Mouse (Mus musculus) heart, embryonic 13.5 days (tissue): ENCODE data around the gene P2rx7. TPM values are rescaled to one million over a fixed set of nuclear protein-coding genes. Genes with fewer than 3 reads are reported as not detected.

Experiments used
- ATAC-seq: fragments of 200-750 bp; cut with Nextera tagmentation; 2 replicates; pipeline ENCODE4 v1.8.0; 2017; ENCODE audit warnings: moderate TSS enrichment; ENCODE audit not compliant: insufficient number of reproducible peaks, low FRiP score, low TSS enrichment; ENCODE audit errors: extremely low read depth
- H3K27ac ChIP-seq: fragments of 300-500 bp; sonication (generic); replicated peaks from 2 replicates; pipeline ENCODE4 v1.5.1; 2015; ENCODE audit warnings: moderate library complexity, mild to moderate bottlenecking, inconsistent platforms
- H3K27me3 ChIP-seq: fragments of 300-500 bp; sonication (generic); replicated peaks from 2 replicates; pipeline ENCODE4 v1.6.1; 2015; ENCODE audit warnings: mild to moderate bottlenecking, inconsistent platforms
- H3K36me3 ChIP-seq: fragments of 300-500 bp; sonication (generic); 2 replicates; pipeline ENCODE4 v1.6.1; 2015; ENCODE audit warnings: mild to moderate bottlenecking, inconsistent platforms
- H3K4me1 ChIP-seq: fragments of 300-500 bp; sonication (generic); 2 replicates; pipeline ENCODE4 v1.6.1; 2015; ENCODE audit warnings: inconsistent platforms
- H3K4me2 ChIP-seq: fragments of 300-500 bp; sonication (generic); 2 replicates; pipeline ENCODE4 v1.6.1; 2015; ENCODE audit warnings: inconsistent platforms, mild to moderate bottlenecking, moderate library complexity
- H3K4me3 ChIP-seq: fragments of 300-500 bp; sonication (generic); 2 replicates; pipeline ENCODE4 v1.5.1; 2015; ENCODE audit warnings: moderate library complexity, mild to moderate bottlenecking, inconsistent platforms
- H3K9ac ChIP-seq: fragments of 300-500 bp; sonication (generic); 2 replicates; pipeline ENCODE4 v1.6.1; 2015; ENCODE audit warnings: inconsistent platforms, mild to moderate bottlenecking, moderate library complexity
- H3K9me3 ChIP-seq: fragments of 300-500 bp; sonication (generic); 2 replicates; pipeline ENCODE4 v1.6.1; 2016; ENCODE audit warnings: inconsistent platforms
- WGBS: fragments of 180-500 bp; shearing (Covaris S2); methylation state at CpG from one replicate; pipeline ENCODE4 v1.1.7; 2015; ENCODE audit warnings: mixed read lengths; 5-methylcytosine and 5-hydroxymethylcytosine counted together
- polyA plus RNA-seq: library from polyadenylated mRNA; unstranded; fragments of >200 nt; fragmentation: Nextera tagmentation; extraction: Ambion mirVana; gene quantifications from 2 replicates; pipeline ENCODE4 v1.2.1, GENCODE M21; 2015

The P2rx7 gene
- polyA plus RNA-seq, 1 experiment from 2014 or later: 1.6 TPM

DNA sequence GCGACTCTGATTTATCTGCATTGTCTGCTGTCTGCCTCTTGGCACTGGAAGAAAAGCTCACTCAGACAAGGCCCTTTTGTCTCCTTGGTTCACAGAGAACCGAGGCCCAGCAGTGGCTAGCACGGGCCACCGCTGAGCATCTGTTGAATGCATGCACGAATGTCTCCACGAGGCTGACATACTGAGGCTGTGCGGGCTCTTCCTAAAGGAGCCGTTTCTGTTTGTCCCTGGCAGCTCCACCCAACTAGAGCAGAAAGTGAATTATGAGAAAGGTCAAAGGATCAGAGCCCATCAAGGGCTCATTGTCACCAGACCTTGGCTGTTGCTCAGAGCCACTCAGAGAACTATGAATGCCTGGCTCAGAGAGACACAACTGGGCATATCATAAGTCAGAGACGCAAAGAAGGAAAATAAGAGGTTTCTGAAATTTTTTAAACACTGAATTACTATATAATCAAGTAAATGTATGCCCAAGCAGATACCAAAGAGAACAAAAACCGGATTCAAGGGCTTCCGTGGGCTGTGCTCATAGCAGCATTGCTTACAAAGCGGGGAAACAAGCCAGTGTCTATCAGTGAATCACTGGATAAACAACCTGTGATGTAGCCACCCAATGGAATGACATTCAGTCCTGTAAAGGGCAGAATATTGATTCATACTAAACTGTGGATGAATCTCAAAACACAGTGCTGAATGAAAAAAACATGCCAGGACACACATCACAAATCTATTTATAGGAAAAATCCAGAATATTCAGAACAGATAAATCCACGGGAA lies 49.9 kb downstream of the P2rx7 start:
- WGBS: 46% methylated on average over 13 of the region's 13 CpGs
- Histone ChIP-seq H3K4me2 (no peak overlapping the region), H3K9me3 (no peaks in the 10 kb centered on the region), H3K27me3 (no peaks in the 10 kb centered on the region), H3K36me3 (no peaks in the 10 kb centered on the region), H3K4me1 (peaks cover 19% of the 10 kb centered on the region), H3K27ac (peak overlapping the region; percentile 20; the same call in 1 of the 2 replicates), H3K4me3 (no peak overlapping the region), H3K9ac (no peak overlapping the region)
- ATAC-seq: no peak

GRCm38 (mm10) chr5:122695516-122695915 lies 51.8 kb downstream of the P2rx7 start:
- WGBS: 77% methylated on average over 8 of the region's 8 CpGs

DNA sequence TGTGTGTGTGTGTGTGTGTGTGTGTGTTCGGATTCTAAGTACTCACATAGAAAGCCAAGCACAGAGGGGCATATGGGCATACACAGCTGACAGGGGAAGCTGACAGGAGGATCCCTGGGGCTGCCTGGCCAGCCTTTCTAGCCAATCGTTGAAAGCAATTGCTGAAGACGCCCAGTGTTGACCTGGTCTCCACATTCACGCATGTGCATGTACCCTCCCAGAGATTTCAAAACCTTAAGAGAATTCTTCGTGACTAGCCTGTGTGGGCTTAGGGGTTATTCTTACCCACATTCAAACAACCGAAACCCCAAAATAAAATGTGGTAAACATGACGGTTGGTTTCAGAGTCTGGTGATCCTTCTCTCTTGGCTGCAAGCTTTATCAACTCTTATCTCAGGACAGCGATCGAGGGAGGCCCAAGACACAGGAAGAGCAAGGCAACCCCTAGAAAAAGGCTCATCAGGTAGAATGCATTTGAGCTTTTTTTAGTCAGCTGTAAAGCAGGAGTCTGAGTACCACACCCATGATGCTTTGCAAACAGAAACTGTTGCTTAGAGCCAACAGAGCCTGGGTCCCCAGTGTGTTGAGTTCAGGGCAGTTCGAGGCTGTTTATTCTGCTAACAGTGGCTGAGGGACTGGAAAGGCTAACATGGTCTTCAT lies 54.5 kb downstream of the P2rx7 start:
- WGBS: 59% methylated on average over 10 of the region's 10 CpGs
- Histone ChIP-seq H3K27me3 (no peaks in the 10 kb centered on the region), H3K27ac (no peak overlapping the region), H3K4me1 (peaks cover 32% of the 10 kb centered on the region), H3K4me2 (no peak overlapping the region), H3K9ac (no peak overlapping the region), H3K4me3 (no peak overlapping the region), H3K36me3 (no peaks in the 10 kb centered on the region), H3K9me3 (no peaks in the 10 kb centered on the region)
- no peak for ATAC-seq

More at GRCm38 (mm10) chr5:122695516-122695915, 51.8 kb downstream of the P2rx7 start:
- no peak overlapping the region for H3K27ac ChIP-seq
- no peaks in the 10 kb centered on the region for H3K9me3 ChIP-seq
- H3K4me2 ChIP-seq: no peak overlapping the region
- no peaks in the 10 kb centered on the region for H3K36me3 ChIP-seq
- H3K27me3 ChIP-seq: no peaks in the 10 kb centered on the region
- no peak for ATAC-seq
- H3K4me3 ChIP-seq: no peak overlapping the region
- H3K9ac ChIP-seq: no peak overlapping the region
- H3K4me1 ChIP-seq: peaks cover 26% of the 10 kb centered on the region

DNA sequence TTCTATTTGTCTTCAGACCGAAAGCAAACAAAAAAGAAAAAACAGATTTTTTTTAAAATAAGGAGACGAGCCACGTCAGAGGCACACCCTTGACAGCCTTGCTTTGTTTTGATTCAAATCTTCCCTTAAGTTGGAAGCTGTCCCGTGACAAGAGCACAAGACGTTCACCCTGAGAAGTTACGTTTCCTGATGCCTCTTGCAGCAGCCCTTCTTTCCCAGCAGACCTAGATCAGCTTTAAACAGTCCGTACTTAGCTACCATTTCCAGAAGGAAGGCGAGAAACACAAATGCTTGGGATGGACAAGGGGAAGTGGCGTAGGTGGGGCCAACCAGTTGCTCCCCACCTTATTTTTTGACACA lies 55.0 kb downstream of the P2rx7 start:
- Histone ChIP-seq H3K9me3 (no peaks in the 10 kb centered on the region), H3K4me2 (no peak overlapping the region), H3K4me1 (peaks cover 27% of the 10 kb centered on the region), H3K4me3 (no peak overlapping the region), H3K27me3 (no peaks in the 10 kb centered on the region), H3K27ac (no peak overlapping the region), H3K9ac (no peak overlapping the region), H3K36me3 (no peaks in the 10 kb centered on the region)
- ATAC-seq: no peak
- WGBS: 62% methylated on average over 9 of the region's 9 CpGs

- H3K27ac ChIP-seq: no peak overlapping the region
- H3K9me3 ChIP-seq: no peaks in the 10 kb centered on the region
- no peak for ATAC-seq
- no peak overlapping the region for H3K9ac ChIP-seq
- peaks cover 25% of the 10 kb centered on the region for H3K4me1 ChIP-seq
- H3K36me3 ChIP-seq: no peaks in the 10 kb centered on the region
- H3K4me3 ChIP-seq: no peak overlapping the region
- no peaks in the 10 kb centered on the region for H3K27me3 ChIP-seq
- H3K4me2 ChIP-seq: no peak overlapping the region
- 66% methylated on average over 12 of the region's 12 CpGs for WGBS
Measured at GRCm38 (mm10) chr5:122700109-122700836, 56.6 kb downstream of the P2rx7 start.

DNA sequence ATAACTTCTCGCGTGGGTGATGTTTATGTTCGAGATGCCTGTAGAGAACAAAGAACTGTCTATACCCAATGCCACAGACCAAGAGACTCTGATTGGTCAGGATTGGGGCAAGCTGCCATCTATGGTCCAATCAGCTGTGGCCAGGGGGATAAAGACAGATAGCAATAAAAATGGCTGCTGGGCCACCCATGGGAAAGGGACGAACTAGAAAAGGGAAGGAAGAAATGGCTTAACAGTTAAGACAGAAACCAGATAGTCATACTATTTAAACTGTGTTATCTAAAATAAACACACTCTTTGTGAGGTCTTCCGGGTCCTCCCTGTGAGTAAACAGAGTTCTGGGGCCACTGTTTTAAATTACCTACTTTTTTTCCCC lies 57.1 kb downstream of the P2rx7 start:
- WGBS: 39% methylated on average over 5 of the region's 5 CpGs
- ATAC-seq: no peak

DNA sequence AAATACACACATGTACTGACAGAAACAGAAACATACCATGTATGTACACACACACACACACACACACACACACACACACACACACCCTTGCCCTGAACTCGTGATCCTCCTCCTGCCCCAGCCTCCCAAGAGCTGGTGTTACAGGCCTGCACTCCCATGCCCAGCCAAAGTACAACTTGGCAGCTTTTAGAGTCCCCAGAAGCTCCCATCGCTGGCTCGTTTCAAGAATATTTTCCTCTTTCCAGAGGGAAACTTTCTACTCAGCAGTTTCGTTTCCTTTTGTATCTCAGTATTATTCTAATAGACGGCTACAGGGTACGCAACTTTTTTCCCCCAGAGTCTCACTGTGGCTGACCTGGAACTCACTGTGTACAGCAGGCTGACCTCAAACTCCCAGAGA lies 58.4 kb downstream of the P2rx7 start:
- Histone ChIP-seq H3K4me3 (no peak overlapping the region), H3K27me3 (no peaks in the 10 kb centered on the region), H3K4me1 (peaks cover 31% of the 10 kb centered on the region), H3K4me2 (no peak overlapping the region), H3K9me3 (no peaks in the 10 kb centered on the region), H3K27ac (no peak overlapping the region), H3K9ac (no peak overlapping the region), H3K36me3 (no peaks in the 10 kb centered on the region)
- no peak for ATAC-seq
- WGBS: 66% methylated on average over 6 of the region's 6 CpGs

More for the DNA sequence above, 57.1 kb downstream of the P2rx7 start:
- Histone ChIP-seq H3K27me3 (no peaks in the 10 kb centered on the region), H3K9me3 (no peaks in the 10 kb centered on the region), H3K4me2 (no peak overlapping the region), H3K4me1 (peaks cover 25% of the 10 kb centered on the region), H3K4me3 (no peak overlapping the region), H3K9ac (no peak overlapping the region), H3K36me3 (no peaks in the 10 kb centered on the region), H3K27ac (no peak overlapping the region)

- no peak overlapping the region for H3K4me2 ChIP-seq
- no peak overlapping the region for H3K9ac ChIP-seq
- no peaks in the 10 kb centered on the region for H3K27me3 ChIP-seq
- no peaks in the 10 kb centered on the region for H3K9me3 ChIP-seq
- no peak for ATAC-seq
- H3K27ac ChIP-seq: no peak overlapping the region
- WGBS: 80% methylated on average over 2 of the region's 2 CpGs
- H3K4me1 ChIP-seq: peaks cover 34% of the 10 kb centered on the region
- H3K36me3 ChIP-seq: no peaks in the 10 kb centered on the region
- no peak overlapping the region for H3K4me3 ChIP-seq
Measured at GRCm38 (mm10) chr5:122703574-122703973, 59.9 kb downstream of the P2rx7 start.

DNA sequence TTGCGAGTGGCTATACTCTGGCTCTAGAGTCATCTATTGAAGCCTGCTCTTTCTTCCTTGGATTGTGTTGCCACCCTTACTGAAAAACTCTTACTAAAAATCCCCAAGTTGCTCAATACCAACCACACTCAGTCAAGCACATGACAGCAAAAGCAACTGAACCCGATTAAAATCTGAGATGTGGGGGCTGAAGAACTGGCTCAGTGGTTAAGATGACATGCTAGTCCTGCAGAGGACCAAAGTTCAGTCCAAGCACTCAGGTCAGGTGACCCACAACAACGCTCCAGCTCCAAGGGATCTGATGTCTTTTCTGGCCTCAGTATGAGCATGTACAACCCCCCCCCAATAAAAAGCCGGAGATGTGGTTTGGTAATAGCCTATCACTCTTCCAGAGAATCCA lies 60.9 kb downstream of the P2rx7 start:
- Histone ChIP-seq H3K9ac (no peak overlapping the region), H3K27me3 (no peaks in the 10 kb centered on the region), H3K36me3 (no peaks in the 10 kb centered on the region), H3K4me1 (peaks cover 37% of the 10 kb centered on the region), H3K27ac (no peak overlapping the region), H3K9me3 (no peaks in the 10 kb centered on the region), H3K4me3 (no peak overlapping the region), H3K4me2 (no peak overlapping the region)
- no peak for ATAC-seq
- 72% methylated on average over 4 of the region's 4 CpGs for WGBS

DNA sequence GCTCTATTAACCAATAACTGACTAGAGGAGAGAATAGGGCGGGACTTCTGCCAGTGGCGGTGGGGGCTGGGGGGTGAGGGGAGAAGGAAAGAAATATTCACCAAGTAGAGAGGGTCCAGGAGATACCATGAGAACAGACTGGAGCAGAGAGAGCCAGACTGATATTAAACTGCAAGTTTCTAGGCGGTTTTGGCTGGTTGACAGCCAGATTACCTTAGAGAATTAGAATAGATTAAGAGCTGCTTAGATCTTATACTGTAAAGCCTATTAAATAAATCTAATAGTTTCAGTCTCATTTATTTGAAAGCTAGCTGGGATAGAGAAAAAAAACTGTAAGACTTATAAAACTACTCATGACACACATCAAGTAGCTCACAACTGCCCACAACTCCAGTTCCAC lies 61.5 kb downstream of the P2rx7 start:
- no peak overlapping the region for H3K9ac ChIP-seq
- H3K27me3 ChIP-seq: no peaks in the 10 kb centered on the region
- 70% methylated on average over 3 of the region's 3 CpGs for WGBS
- H3K36me3 ChIP-seq: no peaks in the 10 kb centered on the region
- no peak overlapping the region for H3K4me2 ChIP-seq
- no peak for ATAC-seq
- H3K4me3 ChIP-seq: no peak overlapping the region
- H3K9me3 ChIP-seq: no peaks in the 10 kb centered on the region
- peaks cover 35% of the 10 kb centered on the region for H3K4me1 ChIP-seq
- no peak overlapping the region for H3K27ac ChIP-seq

- Histone ChIP-seq H3K4me3 (peak overlapping the region; percentile 67), H3K27ac (peak overlapping the region; percentile 88), H3K27me3 (no peaks in the 10 kb centered on the region), H3K4me2 (peak overlapping the region; percentile 72), H3K36me3 (no peaks in the 10 kb centered on the region), H3K9ac (peak overlapping the region; percentile 85), H3K4me1 (peaks cover 26% of the 10 kb centered on the region), H3K9me3 (no peaks in the 10 kb centered on the region)
- 37% methylated on average over 5 of the region's 5 CpGs for WGBS
- no peak for ATAC-seq
Measured at GRCm38 (mm10) chr5:122706917-122707275, 63.2 kb downstream of the P2rx7 start.
